Mouse (Mus musculus) left cerebral cortex, postnatal 14 days (tissue): ENCODE data around the gene Gna14. TPM values are rescaled to one million over a fixed set of nuclear protein-coding genes. Genes with fewer than 3 reads are reported as not detected.

ENCODE experiments used
- DNase-seq, 2 experiments: peaks; one replicate each; pipeline ENCODE4 v3.0.0; 2021 to 2022; ENCODE audit warnings: low spot score in 2 of 2, mixed read lengths in 1 of 2
- intact Hi-C: fragments of 180-260 bp; cut with DNase I; formaldehyde crosslinking; loops from one replicate; pipeline ENCODE4 v1.15.1; 2025
- long read RNA-seq, 2 experiments: library from polyadenylated mRNA; stranded (forward); transcript quantifications; one replicate each; pipeline ENCODE4 v2.0.0; 2021
- total RNA-seq, 2 experiments: library from RNA; stranded (reverse); gene quantifications; 2 replicates each; pipeline ENCODE4 v1.2.3; 2021

Gna14 gene
- under 1 TPM; 0.33 to 0.40 TPM for total RNA-seq
- long read RNA-seq, experiment 1: 0 reads
- long read RNA-seq, experiment 2: 0 reads

- intact Hi-C loops: loop anchor here (2.0 kb wide), 1 partner anchor 163 kb away; no protein-coding TSS in a partner anchor
- peak; percentile 23 for DNase-seq
These were observed at the start of gene Gna14 for GRCm38 (mm10) chr19:16435531-16436231. Gna14 (plus strand) TSS chr19:16435762.

- DNase-seq: peak; percentile 28 to 74
- intact Hi-C loops: no loop called here
These were observed 49.0 kb upstream of the Gna14 start for GRCm38 (mm10) chr19:16386514-16386913.

GRCm38 (mm10) chr19:16390192-16390795 lies 45.3 kb upstream of the Gna14 start:
- no peak for DNase-seq
- intact Hi-C loops: no loop called here

- no peak for DNase-seq
- intact Hi-C loops: no loop called here
These were observed 41.2 kb upstream of the Gna14 start for GRCm38 (mm10) chr19:16394381-16394780.

GRCm38 (mm10) chr19:16403101-16403500 lies 32.5 kb upstream of the Gna14 start:
- intact Hi-C loops: no loop called here
- no peak for DNase-seq

GRCm38 (mm10) chr19:16407727-16408126 lies 27.8 kb upstream of the Gna14 start:
- intact Hi-C loops: no loop called here
- no peak for DNase-seq

GRCm38 (mm10) chr19:16411302-16411701 lies 24.3 kb upstream of the Gna14 start:
- no peak for DNase-seq

GRCm38 (mm10) chr19:16418086-16418663 lies 17.4 kb upstream of the Gna14 start:
- intact Hi-C loops: no loop called here

More at GRCm38 (mm10) chr19:16411302-16411701, 24.3 kb upstream of the Gna14 start:
- intact Hi-C loops: no loop called here

GRCm38 (mm10) chr19:16425596-16425995 lies 10.0 kb upstream of the Gna14 start:
- DNase-seq: no peak
- intact Hi-C loops: no loop called here

More at GRCm38 (mm10) chr19:16418086-16418663, 17.4 kb upstream of the Gna14 start:
- no peak for DNase-seq

- DNase-seq: no peak
- intact Hi-C loops: no loop called here
These were observed 4.2 kb upstream of the Gna14 start for GRCm38 (mm10) chr19:16431368-16431767.

- DNase-seq: peak in 1 of 2 experiments; percentile 18
- intact Hi-C loops: loop anchor here (2.0 kb wide), 1 partner anchor 164 kb away; no protein-coding TSS in a partner anchor
These were observed 683 bp upstream of the Gna14 start for GRCm38 (mm10) chr19:16434879-16435278.

GRCm38 (mm10) chr19:16436335-16437169 lies 990 bp downstream of the Gna14 start:
- intact Hi-C loops: no loop called here
- DNase-seq: peak in 1 of 2 experiments; percentile 17

- DNase-seq: no peak
- intact Hi-C loops: no loop called here
These were observed 1.6 kb downstream of the Gna14 start for GRCm38 (mm10) chr19:16437170-16437483.

- no peak for DNase-seq
These were observed 2.3 kb downstream of the Gna14 start for GRCm38 (mm10) chr19:16437906-16438305.

GRCm38 (mm10) chr19:16439278-16439677 lies 3.7 kb downstream of the Gna14 start:
- no peak for DNase-seq
- intact Hi-C loops: no loop called here

More at GRCm38 (mm10) chr19:16437906-16438305, 2.3 kb downstream of the Gna14 start:
- intact Hi-C loops: no loop called here

- intact Hi-C loops: no loop called here
- no peak for DNase-seq
These were observed 4.3 kb downstream of the Gna14 start for GRCm38 (mm10) chr19:16439834-16440233.

- DNase-seq: no peak
- intact Hi-C loops: no loop called here
These were observed 5.8 kb downstream of the Gna14 start for GRCm38 (mm10) chr19:16441329-16441728.

- no peak for DNase-seq
- intact Hi-C loops: no loop called here
These were observed 7.8 kb downstream of the Gna14 start for GRCm38 (mm10) chr19:16443335-16443734.

GRCm38 (mm10) chr19:16446612-16447011 lies 11.1 kb downstream of the Gna14 start:
- peak; percentile 11 to 43 for DNase-seq
- intact Hi-C loops: no loop called here
